Mouse (Mus musculus) left cerebral cortex, adult 6 months (tissue): ENCODE data around the gene Fth1. TPM values are rescaled to one million over a fixed set of nuclear protein-coding genes. Genes with fewer than 3 reads are reported as not detected.

Experiments used
- long read RNA-seq, 2 experiments: library from polyadenylated mRNA; unstranded; transcript quantifications; one replicate each; pipeline ENCODE4 v2.0.0; 2019 to 2020
- polyA plus RNA-seq: library from polyadenylated mRNA; unstranded; fragments of <200 nt; fragmentation: Nextera tagmentation; gene quantifications from 2 replicates; pipeline ENCODE4 v1.2.3, GENCODE M21; 2021

Gene Fth1
- polyA plus RNA-seq: 10,938 and 11,794 TPM in 2 replicates
- long read RNA-seq, experiment 1, transcript Fth1-208 (3 exons, 2,062 nt): minor isoform, 6 of 6,471 reads
- long read RNA-seq, experiment 1, transcript Fth1-201 (4 exons, 929 nt): major isoform, 6,411 of 6,471 reads
- long read RNA-seq, experiment 1, partial matches to known transcripts: 9 of 6,471 reads
- long read RNA-seq, experiment 1, other reads (novel, unspliced or antisense): 45 of 6,471 reads
- long read RNA-seq, experiment 2, transcript Fth1-201 (4 exons, 929 nt): major isoform, 8,571 of 8,853 reads
- long read RNA-seq, experiment 2, transcript Fth1-208 (3 exons, 2,062 nt): minor isoform, 66 of 8,853 reads
- long read RNA-seq, experiment 2, partial matches to known transcripts: 102 of 8,853 reads
- long read RNA-seq, experiment 2, other reads (novel, unspliced or antisense): 111 of 8,853 reads

DNA sequence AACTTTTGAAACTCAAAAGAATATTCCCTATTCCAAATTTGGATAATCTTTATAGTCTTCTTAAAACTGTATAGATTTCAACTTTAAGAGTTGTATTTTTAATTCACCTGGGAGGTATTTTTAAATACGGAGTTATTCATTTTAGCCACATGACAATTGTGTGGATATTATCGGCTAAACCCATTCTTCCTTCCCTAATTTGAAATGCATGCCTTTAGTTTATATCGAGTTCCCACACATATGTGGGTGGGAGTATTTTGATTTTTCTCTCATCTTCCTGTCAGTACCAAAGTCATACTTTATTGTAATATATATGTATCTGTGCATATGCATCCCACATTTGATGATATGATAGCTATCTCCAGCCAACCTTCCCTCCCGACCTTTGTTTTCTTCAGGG is at the start of gene Fth1:
Fth1 (plus strand) TSS at position 341 of the 400 bp plus-strand sequence.

DNA sequence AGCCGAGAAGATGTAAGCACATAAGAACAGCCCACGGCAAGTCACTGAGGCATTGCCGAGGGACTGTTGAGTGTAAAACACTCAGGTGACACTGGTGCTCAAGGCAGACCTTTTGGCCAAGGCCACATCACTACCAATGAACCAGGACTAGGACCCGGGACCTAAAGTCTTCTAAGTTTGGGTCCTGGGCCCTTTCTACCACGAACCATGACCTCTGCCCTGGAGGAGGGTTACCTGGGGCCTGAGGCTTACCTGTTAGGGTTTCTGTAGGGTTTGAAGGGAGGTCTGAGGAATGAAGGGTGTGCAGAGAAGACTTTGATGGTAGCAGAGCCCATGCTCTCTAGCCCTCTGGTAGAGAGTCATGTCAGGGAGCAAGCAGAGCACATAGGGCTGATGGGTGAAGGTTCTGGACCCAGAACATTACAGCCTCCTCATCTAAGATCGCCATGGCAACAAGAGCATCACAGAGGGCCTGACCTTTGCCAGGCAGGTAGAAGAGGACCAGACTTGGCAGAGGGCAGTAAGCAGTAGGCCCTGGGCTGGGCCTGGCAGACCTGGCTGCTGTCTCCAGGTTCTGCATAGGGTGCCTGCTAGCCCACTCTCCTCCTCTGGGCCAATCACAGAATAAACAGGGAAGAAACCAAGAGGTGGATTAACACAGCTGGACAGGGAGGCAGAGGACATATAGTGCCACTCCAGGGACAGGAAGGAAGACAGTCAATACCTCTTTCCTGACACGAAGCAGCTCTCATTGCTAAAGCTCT is 21.0 kb downstream of the Fth1 start, which contains the start of the genes Best1 and Rab3il1:
Best1 (minus strand) TSS at position 428 of the 764 bp plus-strand sequence.
Rab3il1 (plus strand) TSS at position 464 of the 764 bp plus-strand sequence.

Other genes with a start within 250 kb of the Fth1 start
- not detected in 2 replicates for gene Scgb2a2, start 133.0 kb upstream of the Fth1 start, polyA plus RNA-seq
- gene Incenp, start 81.0 kb upstream of the Fth1 start, polyA plus RNA-seq: 22.6 and 22.9 TPM in 2 replicates
- gene Best1, start 21.0 kb downstream of the Fth1 start, polyA plus RNA-seq: 1.1 and 1.7 TPM in 2 replicates
- 6.1 and 6.6 TPM in 2 replicates for gene Rab3il1, start 21.1 kb downstream of the Fth1 start, polyA plus RNA-seq
- gene Fads3, start 61.0 kb downstream of the Fth1 start, polyA plus RNA-seq: 5.5 and 22.2 TPM in 2 replicates
- 65.4 and 73.2 TPM in 2 replicates for gene Fads2, start 121.1 kb downstream of the Fth1 start, polyA plus RNA-seq
- gene Fads1, start 202.3 kb downstream of the Fth1 start, polyA plus RNA-seq: 148 and 175 TPM in 2 replicates
- 396 and 417 TPM in 2 replicates for gene Tmem258, start 223.4 kb downstream of the Fth1 start, polyA plus RNA-seq
- gene Fen1, start 223.6 kb downstream of the Fth1 start, polyA plus RNA-seq: 15.6 and 21.1 TPM in 2 replicates